Mouse (Mus musculus): ENCODE measurements at regions not wholly inside any gene's neighbourhood (a gene's known extent, or its start where the extent isn't known, plus 50 kb on each side); places are given as distances from the start of the nearest gene placed in this dataset.

DNA sequence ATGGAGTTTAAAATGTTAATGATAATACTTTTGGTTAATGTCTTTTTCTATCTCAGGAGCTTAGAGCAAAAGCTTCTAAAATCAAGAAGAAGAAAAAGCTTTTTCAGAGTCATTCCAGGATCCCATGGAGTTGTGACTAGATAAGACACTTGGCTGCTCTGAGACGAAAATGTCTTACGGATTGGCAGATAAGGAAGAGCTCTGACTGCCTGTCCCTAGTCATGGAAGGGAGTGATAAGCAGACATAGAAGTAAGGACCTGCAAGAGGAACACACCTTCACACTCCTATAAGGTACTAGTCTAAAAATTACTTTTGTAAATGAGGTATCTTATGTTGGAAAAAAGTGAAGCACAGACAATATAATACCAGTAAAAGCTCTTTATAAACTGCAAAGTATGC lies 260.2 kb downstream of the Sv2b start:
- TF ChIP-seq CTCF (IDR thresholded peaks at IDR 0.05; ENCODE audit: borderline replicate concordance, control insufficient read depth, extremely low read depth, insufficient read depth, low read length, poor library complexity) (no peak), POLR2A (IDR thresholded peaks at IDR 0.05; ENCODE audit: control insufficient read depth, extremely low read depth, insufficient read depth, low read length, poor library complexity) (no peak)

Measured in thymus, adult 2 months (tissue).